Mouse (Mus musculus): ENCODE results near the gene Insr. TPM values are rescaled to one million over a fixed set of nuclear protein-coding genes. Genes with fewer than 3 reads are reported as not detected.

Gene Insr
- total RNA-seq, 2 experiments from 2014 or later = 71.0 to 73.6 TPM

DNA sequence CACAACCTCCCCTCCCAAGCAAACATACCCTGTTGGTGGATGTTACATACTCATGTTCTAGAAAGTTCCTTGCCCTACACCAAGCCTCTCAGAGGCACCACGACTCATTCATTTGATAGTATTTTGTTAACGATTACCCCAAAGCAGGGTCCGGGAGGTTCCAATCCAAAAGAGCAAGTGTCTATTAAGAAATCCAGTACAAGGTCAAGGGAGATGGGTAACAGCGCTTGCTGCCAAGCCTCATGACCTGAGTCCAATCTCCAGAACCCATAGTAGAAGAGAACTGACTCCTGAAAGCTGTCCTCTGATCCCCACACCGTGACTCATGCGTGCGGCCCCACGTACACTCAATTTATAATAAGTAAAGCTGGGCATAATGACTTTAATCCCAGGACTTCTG, 3.4 kb downstream of the Insr start:
- no peak for DNase-seq (ENCODE audit: low spot score in 2 of 2)

DNA sequence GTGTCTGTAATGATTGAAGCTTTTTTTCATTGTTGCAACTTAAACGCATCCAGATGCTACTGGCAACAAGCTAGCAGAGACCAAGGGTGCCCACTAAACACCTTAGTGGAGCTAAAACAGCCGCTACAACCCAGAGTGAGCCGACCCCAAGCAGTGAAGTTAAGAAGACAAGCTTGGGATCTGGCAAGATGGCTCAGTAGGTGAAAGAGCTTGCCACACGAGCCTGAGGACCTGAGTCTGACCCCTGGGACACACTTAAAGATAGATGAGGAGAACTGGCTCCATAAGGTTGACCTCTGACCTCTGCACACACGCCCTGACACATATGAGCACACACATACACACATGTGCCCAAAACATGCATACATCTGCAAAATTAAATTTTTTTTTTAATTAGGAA, 4.2 kb downstream of the Insr start:
- DNase-seq (ENCODE audit: low spot score in 2 of 2) = no peak

DNA sequence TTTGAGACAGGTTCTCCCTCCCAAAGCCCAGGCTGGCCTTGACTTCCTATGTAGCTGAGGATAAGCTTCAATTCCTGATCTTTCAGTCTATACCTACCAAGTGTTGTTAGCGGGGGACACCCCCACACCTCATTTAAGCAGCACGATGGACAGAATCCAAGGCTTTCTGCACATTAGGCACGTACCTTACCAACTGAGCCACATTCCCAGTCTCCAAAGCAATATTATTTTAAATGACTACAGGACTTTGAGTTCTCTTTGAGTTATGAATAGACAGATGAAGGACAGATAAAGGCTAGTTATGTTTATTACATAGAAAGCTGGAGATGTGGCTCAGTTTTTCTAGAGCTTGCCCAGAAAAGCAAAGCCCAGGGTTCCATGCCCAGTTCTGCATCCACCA, 5.6 kb downstream of the Insr start:
- no peak for DNase-seq (ENCODE audit: low spot score in 2 of 2)

DNA sequence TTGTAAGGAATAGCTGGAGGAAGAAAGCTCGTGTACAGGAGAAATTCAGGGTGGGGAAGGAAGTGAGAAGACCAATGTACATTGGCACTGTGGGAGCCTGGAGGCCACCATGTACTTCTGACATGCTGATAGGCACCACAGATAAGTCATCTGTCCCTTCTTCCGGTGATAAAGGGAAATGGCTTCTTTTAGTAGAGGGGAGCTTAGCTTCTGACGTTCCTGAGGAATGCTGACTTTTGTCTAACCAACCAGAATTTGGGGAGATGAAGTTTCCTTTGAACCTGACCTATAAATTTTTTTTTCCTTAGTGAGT, 12.0 kb downstream of the Insr start:
- no peak for DNase-seq (ENCODE audit: low spot score in 2 of 2)

DNA sequence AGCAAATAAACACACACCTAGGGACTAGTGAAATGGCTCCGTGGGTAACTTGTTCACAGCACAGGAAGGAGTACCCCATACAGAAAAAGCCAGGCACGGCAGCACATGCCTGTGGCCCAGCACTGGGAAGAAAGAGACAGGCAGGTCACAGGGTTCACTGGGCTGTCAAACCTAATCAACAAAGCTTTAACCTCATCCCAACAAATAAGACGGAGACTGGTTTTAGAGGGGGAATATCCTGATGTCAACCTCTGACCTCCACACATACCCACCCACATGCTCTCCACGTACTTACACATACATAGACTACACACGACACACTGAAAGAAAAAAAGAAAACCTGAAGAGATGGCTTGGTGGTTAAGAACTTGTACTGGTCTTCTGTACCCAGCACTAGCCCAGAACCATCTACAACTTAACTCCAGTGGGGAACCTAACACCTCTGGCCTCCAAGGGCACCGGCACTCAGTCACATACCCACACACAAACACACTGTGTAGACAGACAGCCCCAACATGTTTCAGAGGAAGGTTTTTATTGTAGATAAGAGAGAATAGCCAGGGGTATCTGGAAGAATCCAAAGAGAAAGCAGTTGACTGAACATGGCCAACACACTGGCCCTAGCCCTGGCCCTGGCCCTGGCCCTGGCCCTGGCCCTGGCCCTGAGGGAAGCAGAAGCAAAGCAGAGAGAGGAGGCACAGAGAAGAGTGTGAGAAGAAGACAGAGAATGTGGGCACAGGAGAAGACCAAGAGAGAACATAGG, 12.6 kb downstream of the Insr start:
- no peak for DNase-seq (ENCODE audit: low spot score in 2 of 2)

DNA sequence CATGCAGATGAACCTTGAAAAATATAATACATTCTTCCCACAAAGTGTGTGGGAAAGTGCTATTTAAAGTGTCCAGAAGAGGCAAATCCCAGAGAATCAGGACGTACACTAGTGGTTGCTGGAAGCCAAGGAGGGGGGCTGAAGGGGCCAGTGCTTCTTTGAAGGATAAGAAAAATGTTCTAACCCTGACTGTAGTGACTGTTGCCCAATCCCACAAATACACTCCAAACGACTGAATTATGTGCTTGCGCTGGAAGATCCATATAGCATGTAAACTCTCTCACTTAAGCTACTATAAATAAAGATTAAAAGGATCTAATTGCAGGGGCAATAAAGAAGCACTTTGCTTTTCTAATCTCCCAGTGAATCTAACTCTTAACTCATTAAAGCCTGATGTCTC, 14.2 kb downstream of the Insr start:
- no peak for DNase-seq (ENCODE audit: low spot score in 2 of 2)

DNA sequence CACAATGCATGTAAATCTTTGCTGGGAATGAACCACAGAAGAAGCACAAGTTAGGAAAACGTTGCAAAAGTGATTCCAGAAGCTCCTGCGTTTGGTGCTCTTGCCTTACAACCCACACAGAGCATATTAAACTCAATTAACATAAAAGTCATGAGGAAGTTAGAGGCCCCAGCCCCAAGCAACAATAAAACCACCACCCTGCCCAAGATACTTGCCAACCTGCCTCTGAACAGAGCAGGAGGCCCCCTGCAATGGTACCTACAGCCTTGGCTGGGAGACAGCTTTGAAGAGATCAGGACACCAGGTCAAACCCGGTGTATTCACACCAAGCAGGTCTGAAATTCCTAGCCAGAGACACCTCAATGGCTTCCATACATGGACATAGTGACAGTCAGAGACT, 16.6 kb downstream of the Insr start:
- no peak for DNase-seq (ENCODE audit: low spot score in 2 of 2)

DNA sequence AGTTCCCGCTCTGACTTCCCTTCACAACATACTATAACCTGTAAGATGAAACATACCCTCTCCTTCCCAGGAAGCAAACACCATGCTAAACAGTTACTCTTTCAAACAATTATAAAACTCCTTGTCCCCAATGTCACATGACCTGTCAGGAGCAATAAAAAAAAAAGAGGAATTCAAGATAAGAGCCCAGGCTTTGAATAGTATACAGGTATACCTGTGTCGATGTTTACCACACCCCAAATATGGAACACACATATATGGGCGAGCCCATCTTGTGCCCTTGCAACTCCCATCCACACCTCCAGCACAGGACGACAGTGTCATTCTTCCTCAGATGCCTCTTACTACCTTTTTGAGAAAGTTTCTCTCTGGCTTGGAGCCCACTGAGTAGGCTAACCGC, 18.3 kb downstream of the Insr start:
- no peak for DNase-seq (ENCODE audit: low spot score in 2 of 2)

DNA sequence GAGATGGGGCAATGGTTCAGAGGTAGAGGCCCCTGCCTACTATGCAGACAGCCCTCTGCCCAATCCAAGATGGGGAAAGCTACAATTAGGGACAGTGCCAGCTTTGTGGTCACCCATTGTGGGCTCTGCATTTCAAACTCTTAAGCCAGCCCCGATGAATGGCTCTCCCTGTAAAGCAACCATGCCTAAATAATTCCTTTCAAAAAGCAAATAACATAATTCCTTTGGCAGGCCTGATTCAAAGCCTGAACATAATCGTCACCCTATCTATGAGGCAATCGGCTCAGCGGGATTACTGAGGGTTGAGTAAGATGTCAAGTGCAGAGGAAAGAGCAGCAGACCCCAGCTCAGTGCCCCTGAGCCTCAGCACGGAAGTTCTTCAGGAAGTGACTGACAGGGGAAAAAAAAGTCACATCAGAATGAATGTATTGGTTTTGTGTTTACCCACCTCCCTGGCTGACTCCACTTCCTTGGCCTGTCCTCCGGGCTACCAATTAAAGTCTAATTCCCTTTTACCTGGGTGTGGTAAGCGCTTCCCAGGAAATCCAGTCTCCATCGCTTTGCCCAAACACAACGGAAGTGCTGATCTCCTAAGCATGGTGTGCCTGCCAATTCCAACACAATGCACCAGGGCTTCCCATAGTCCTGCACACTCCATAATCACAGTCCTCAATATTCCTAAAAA, 19.1 kb downstream of the Insr start:
- DNase-seq (ENCODE audit: low spot score in 2 of 2) = no peak

DNA sequence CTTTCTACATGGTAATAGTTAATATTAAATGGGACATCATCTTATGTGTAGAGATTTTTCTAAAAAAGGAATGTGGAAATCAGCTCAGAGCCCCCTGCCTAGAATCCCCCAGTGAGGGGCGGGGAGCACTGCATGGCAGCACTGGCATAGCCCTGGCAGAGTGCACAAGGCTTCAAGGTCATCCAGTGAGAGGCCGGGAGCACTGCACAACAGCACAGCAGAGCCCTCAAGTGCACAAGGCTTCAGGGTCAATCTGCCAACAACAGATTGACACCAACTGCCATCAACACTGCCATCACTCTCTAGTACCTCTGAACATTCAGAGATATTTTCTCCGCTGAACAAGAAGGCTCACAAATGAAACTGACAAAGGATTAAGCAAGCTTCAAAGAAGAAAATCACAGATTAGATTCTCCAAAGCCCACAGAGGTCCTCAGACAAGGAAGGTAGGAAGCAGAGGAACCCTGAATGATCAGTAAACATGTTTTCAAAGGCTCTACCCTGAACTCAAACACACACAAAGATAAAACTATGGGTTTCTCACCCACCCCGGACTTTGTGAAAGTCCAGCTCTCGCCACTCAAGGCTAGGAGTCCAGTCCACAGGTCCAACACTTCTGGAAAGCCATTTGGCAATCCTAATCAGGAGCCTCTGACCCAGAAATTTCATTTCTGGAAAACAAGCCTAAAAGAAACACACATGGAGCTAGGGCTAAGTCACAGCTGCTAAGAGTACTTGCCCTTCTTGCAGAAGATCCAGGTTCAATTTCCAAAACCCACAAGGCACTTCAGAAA, 23.1 kb downstream of the Insr start:
- no peak for DNase-seq (ENCODE audit: low spot score in 2 of 2)

DNA sequence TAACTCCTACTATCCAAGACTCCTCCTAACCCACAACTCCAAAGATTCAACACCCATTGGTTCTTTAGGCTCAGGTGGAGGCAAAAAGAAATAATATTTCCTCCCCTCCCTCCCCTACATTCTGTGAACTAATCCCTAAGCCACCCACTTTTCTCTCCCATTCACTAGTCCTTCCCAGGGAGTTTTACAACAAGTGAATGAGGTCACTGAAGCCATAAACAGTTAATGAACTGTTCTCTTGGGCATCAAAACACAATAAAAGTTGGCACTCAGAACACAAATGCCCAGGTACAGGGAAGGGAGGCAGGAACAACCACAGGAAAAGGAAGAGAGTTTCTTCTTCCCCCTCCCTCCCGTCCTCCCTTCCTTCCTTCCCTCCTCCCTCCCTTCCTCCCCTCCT, 24.1 kb downstream of the Insr start:
- DNase-seq (ENCODE audit: low spot score in 2 of 2) = no peak

DNA sequence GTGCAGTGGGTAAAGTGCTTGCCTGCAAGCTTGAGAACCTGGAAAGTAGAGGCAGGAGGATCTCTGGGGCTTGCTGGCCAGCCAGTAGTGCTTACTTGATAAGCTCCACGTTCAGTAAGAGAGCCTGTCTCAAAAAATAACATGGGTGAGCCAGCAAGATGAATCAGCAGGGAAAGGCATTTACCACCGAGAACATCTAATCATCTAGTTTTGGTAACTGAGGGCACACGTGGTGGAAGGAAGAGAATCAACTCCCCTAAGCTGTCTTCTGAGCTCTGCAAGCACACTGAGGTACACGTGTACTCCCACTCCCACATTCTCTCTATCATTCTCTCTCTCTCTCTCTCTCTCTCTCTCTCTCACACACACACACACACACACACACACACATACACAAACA, 26.2 kb downstream of the Insr start:
- DNase-seq (ENCODE audit: low spot score in 2 of 2) = no peak

DNA sequence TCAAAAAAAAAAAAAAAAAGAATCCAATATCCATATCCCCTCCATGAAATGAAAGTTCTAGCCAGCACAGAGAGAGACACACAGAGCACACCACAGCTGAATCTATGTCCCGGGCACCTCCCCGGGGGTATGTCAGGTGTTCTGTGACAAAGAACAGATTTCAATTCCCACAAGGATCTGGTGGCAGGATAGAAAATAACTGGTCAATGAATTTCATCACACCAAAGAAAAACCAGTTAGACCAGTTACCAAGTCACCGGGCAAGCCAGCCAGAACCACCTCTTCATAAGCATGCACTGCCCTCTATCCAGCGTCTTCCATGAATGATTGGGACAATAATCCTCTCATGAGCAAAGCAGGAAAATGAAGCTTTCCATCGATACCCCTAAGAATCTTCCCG, 26.8 kb downstream of the Insr start:
- DNase-seq (ENCODE audit: low spot score in 2 of 2) = no peak

DNA sequence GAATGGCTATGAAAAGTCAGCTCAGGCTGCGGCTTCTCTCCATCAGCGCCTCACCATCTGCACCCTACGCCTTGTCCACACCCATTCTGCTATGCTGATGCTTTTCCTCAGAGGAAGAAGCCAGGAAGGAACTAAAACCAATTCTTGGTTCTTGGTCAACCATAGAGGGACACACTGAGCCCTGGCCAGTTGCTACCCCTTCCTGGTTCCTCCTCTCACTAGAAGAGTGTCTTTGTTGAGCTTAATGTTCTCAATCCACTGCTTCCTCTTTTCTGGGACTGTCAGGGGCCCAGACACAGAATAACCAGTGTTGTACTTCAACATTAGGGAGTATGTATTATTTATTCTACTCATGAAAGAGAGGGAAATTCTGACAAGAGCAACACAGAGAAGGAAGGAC, 28.3 kb downstream of the Insr start:
- DNase-seq (ENCODE audit: low spot score in 2 of 2) = no peak

DNA sequence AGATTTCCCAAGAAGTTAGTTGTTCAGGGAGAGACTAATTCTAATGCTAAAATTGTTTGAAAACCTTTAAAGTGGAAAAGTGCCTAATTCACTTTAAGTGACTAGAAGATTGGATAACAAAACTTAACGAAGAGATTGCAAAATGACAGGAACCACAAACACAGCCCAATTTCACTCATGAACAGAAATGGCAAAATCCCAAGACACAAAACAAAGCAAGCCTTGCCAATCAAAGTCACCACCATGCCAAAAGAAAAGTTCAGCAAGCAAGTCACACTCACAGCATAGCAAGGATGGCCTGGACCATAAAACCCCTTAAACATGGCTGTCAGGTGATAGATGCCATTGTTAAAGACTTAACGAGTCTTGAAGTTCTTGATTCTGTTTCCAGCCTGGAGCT, 29.5 kb downstream of the Insr start:
- DNase-seq (ENCODE audit: low spot score in 2 of 2) = no peak

DNA sequence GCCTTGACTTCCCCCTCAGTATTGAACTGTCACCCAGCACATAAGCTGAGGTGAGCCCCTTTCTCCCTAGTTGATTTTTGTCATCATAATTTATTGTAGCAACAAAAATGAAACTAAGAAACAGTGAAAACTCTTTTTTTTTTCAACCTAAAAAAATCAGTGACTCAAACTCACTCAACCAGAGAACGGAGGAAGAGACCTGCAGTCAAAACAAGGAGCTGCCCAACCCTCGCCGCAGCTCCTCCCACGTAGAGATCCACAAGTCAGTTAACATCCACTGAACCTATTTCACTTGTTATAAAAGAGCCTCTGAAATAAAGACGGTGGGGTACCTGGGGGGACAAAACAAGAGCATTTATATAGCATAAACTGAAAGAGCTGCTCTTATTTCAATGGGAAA, 30.7 kb downstream of the Insr start:
- no peak for DNase-seq (ENCODE audit: low spot score in 2 of 2)

DNA sequence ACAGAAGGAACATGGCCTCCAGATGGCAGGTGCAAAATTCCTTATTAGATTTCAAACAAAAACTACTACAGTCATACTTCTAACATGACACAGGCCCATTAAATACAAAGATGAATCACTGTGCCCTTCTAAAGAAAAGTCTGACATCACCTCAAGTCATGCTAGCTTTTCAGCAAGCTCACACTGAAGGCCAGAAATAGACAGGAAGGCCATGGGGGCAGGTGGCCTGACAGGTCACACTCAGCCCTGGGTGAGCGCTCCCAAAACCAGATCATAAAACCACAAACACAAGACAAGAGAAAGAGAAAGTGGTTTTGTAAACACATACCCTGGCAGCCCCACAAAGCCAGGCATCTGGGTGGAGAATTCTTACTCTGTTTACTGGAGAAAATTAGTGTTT, 32.3 kb downstream of the Insr start:
- no peak for DNase-seq (ENCODE audit: low spot score in 2 of 2)

DNA sequence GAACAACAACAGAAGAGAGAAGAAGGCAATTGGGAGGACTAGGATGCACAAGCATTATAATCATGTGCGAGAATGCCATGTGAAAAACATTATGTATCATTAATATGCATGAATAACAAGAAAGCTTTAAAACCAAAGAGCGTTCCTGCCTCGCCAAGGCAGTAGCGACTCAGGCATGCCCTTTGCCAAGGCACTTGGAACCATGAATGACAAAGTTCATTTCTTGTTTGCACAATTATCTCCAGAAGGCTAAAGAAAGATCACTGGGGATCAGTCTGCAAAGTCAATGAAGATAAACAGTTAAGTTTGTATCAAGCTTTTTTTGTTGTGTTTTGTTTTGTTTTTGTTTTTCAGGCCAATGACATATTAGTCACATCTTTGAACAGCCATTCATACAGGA, 36.2 kb downstream of the Insr start:
- no peak for DNase-seq (ENCODE audit: low spot score in 2 of 2)

DNA sequence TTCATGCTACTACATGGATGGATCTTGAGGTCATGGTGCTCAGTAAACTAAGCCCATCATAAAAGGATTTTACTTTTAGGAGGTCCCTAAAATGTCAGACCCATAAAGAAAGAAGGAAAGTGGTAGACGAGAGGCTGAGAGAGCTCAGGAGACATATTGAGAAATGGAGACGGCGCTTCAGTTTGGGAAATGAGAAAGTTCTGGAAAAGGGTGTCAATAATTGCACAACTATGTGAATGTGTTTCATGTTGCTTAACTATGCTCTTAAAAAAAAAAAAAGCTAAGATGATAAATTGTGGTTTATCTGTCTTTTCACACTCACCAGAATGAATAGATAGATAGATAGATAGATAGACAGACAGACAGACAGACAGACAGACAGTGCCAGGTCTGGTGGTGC, 38.7 kb downstream of the Insr start:
- no peak for DNase-seq (ENCODE audit: low spot score in 2 of 2)

DNA sequence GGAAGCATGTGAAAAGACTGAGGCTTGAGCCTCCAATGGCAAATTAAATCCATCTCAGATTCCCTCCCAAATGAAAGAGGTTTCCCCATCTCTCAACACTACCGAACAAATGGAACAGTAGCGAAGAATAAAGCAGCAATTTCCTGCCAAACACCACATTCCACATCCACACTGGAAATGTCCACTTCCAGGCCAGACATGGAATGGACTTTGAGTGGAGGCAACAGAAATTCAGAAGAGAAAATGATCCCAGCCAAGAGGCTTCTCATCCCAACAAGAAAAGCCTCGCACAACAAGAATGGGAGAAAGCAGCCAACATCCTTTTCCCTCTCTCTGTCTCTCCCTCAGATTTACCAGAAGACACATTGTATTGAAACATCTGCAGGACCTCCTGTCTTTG, 39.8 kb downstream of the Insr start:
- DNase-seq (ENCODE audit: low spot score in 2 of 2) = no peak

DNA sequence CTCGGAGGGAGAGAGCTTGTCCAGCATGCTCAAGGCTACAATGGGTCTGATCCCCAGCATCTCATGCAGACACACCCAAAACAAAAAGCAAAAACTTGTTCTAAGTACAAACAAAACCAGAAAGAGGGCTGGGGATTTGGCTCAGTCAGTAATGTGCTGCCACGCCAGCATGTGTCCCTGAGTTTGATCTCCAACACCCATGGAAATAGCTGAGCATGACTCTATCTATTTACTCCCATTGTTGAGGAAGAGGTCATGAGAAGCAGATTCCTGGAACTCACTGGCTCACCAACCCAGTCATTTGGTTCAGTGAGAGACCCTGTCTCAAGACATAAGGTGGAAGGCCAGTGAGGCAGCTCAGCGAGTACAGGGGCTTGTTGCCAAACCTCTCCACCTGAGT, 40.6 kb downstream of the Insr start:
- DNase-seq (ENCODE audit: low spot score in 2 of 2) = no peak

DNA sequence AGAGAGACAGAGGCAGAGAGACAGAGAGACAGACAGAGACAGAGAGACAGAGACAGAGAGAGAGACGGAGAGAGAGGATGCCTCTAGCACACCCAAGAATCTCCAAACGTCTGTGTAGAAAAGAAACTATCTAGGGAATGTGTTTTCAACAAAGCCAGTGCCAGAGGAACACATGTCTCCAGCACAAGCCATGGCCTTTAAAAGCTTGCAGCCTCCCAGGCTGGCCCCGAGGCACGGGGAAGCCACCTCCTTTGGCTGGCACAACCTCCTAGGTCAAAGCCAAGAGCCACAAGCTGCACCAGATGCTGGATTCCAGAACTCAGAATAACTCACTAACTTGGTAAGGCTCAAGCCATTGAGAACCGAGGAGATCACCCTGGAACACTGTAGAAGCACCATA, 42.1 kb downstream of the Insr start:
- DNase-seq (ENCODE audit: low spot score in 2 of 2) = peak in 1 of 2 experiments; percentile 51

DNA sequence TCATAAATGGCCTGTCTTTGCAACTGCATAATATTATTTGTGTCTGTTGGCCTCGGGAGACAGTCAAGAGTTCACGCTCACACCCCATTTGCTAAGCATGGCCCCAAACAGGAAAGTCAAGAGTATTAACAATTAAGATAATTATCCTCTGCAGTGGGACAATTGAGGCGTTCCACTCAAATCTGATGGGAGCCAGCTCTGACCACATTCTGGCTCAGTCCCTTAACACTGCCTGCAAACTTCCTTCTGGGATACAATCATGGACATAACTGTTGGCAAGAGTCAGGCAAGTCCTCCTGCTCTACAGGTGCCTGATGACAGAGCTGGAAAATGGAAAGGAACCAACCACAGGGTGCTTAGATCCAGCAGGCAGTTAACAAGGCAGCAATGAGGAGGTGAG, 43.1 kb downstream of the Insr start:
- DNase-seq (ENCODE audit: low spot score in 2 of 2) = no peak
